Mouse (Mus musculus) layer of hippocampus, postnatal 10 days (tissue): ENCODE data around the gene Cirbp. TPM values are rescaled to one million over a fixed set of nuclear protein-coding genes. Genes with fewer than 3 reads are reported as not detected.

Experiments used
- DNase-seq, 2 experiments: peaks; one replicate each; pipeline ENCODE4 v3.0.0; 2021; ENCODE audit warnings: low spot score in 2 of 2
- total RNA-seq, 2 experiments: library from RNA; stranded (reverse); gene quantifications; 2 replicates each; pipeline ENCODE4 v1.2.3; 2021

Gene Cirbp
- total RNA-seq, 2 experiments from 2014 or later: 154 to 175 TPM

DNA sequence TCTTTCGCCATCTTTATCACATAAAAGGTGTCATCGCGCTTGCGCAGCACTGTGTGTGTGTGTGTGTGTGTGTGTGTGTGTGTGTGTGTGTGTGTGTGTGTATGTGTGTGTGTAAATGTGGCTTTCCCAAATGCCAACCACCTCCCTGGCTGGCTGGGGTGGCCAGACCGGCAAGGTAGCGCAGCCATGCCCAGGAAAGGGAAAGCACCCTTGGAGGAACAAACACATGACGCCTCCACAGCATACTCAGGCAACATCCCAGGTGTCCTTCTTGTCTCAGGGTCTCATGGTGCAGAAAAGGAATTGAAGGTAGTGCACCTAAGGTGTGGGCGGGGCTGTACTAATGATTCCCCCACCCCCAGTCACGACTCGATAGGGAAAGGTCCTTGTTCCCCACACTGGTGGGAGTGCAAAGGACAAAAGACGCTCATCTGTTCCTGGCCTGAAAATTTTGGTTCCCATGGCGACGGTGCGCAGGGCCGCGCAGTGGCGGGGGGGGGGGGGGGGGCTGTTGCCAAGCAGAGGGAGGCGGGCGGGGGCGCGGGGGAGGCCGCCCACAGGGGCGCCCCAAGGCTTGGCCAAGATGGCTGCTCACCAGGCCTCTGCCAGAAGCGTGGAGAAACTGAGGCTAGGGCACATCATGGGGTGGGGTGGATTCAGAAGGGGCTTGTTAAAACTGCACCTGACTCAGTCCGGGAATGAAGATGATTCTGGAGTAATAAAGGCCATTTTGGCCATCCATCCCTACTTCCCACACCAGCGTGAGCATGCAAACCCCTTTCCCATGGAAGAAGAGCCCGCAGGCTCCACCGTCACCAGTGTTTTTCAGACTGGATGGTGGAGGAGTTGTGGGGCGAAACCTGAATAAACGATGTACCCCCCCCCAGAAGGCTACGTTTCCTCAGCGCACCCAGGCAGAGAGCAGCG is 27.9 kb upstream of the Cirbp start:
- DNase-seq: peak in 1 of 2 experiments; percentile 53

DNA sequence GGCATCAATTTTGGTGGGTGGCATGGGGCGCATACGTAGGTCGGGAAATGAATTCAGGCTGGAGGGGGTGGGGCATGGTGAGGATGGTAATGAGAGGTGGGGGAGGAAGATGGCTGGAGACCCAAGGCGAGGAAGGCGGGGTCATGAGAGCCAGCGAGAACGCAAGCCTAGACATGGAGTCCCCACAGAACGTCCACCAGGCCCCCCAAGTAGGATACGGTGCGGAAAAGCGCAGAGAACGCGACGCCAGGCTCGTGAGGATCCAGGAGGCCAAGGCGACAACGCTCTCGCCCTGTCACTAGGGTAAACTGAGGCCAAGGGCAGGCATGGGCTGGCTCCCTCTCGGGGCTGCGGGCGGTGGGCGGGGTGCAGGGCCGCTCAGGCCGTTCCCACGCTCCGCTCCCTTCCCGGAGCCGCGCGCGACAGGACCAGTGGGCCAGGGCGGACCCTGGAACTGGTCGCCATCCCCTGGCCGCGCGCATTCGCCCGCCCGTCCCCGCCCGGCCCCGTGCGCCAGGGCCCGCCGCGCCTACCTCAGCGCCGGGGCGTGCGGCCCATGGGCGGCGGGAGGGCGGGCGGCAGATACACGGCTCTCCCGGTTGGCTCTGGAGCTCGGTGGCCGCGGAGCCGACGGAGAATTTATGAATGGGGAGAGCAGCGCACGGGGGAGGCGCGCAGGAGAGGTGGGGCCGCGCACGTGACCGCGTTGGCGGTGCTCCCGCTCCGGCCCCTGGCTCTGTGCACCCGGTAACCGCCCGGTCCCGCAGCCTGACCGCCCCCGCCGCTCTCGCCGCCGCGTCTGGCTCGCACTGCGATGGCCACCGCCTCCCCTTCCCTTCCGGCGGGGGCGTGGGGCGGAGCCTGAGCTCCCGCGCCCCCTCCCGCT is 27.0 kb upstream of the Cirbp start, which contains the start of gene Atp5d:
Gene Atp5d (plus strand): TSS at position 80 of the 886 bp plus-strand sequence.
- peak; percentile 69 to 79 for DNase-seq

DNA sequence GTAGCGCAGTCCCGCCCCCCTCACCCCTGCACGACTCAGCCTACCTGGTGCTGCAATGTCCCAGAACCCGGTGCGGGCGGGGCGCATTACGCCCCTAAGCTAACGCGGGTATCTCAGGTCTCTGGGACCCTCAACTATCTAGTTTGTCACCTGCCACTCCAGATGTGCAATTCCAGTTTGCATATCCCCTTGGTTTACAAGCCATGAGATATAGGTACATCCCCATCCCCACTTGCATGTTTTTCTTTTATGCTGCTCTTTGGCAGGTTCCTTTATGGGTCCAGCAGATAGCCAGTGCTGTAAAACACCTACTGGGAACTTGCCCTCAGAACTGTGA is 26.4 kb upstream of the Cirbp start:
- DNase-seq: peak in 1 of 2 experiments; percentile 55

DNA sequence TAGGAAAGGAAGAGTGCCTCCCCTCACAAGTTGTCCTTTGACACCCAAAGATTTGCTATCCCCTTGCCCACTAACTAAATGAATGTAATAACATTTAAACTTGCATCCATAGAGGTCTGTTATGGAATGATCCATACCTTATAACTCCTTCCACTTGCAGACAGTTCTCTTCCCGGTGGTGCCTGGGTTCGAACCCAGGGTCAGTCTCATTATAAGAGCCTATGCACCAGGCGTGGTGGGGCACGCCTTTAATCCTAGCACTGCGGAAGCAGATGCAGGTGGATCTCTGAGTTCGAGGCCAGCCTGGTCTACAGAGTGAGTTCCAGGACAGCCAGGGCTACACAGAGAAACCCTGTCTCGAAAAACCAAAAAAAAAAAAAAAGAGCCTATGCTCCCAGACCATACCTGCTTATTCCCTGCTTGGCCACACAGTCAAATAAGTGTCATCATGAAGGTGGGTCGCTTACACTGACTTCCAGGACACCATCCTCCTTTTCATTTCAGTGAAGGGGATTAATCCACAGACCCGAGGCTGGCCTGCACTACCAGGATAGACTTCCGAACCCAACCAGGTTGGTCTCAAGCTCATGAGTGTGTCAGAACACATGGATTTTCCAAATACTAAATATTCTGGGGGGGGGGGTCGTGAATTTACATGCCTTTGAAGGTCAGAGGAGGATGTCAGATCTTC is 25.7 kb upstream of the Cirbp start:
- DNase-seq: no peak

DNA sequence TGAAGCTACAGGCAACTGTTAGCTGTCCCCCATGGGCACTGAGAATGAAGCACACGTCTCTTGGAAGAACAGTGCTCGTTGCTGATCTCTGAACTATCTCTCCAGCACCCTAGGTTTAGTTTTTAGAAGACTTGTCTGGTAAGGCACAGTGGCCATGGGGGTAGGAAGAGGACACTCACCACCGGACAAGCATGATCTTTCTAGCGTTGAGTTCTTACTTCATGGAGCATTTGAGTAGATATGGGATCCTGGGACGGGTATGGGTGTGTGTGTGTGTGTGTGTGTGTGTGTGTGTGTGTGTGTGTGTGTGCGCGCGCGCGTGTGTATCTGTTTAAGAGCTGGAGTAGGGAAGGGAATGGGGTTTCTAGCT is 25.1 kb upstream of the Cirbp start, which contains the start of gene Cbarp:
Gene Cbarp (minus strand): TSS at position 170 of the 370 bp plus-strand sequence.
- no peak for DNase-seq

DNA sequence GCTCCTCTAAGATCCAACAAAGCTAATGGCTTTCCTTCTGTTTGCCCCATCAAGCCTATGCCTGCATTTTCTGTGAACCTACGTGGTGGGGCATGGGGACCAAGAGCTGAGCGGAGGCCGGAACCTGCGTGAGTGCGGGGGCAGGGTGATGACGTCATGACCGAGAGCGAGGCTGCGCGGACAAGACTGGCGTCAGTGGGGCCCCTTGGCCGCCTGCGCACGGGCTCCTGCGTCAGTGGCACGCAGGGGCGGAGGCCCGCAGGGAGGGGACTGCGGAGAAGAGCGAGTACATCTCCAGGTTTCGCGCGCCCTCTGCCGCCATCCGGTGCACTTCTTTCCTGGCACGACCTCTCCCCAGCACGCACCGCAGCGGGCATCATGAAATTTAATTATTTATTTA is 24.5 kb upstream of the Cirbp start:
- peak; percentile 93 to 95 for DNase-seq

DNA sequence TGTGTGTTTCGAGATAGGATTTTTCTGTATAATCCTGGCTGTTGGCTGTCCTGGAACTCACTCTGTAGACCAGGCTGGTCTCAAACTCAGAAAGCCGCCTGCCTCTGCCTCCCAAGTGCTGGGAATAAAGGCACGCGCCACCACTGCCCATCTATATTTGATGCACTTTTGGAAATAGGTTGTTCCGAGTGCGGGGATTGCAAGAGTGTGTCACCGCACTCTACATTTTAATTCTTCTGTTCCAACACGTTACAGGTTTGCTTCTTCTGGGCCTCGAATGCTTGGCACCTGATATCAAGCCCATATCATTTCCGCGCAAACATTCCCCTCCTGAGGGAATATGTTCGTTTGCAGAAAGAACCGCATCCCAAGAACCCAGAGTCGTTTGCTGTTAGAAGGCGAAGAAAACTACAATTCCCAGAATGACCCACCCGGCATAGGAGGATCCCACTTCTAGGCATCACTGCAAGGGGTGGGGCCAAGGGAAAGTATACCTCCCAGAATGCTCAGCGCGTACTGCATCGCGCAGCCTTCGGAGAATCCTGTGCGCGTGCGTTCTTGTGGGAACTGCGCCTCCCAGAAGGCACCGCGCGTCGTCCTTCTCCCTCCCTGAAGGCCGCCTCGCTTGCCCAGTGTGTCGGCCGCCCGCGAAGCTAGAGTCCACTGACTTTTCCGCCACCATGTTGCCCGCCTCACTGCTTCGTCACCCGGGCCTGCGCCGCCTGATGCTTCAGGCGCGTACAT is 23.8 kb upstream of the Cirbp start:
- DNase-seq: peak; percentile 86 to 92

DNA sequence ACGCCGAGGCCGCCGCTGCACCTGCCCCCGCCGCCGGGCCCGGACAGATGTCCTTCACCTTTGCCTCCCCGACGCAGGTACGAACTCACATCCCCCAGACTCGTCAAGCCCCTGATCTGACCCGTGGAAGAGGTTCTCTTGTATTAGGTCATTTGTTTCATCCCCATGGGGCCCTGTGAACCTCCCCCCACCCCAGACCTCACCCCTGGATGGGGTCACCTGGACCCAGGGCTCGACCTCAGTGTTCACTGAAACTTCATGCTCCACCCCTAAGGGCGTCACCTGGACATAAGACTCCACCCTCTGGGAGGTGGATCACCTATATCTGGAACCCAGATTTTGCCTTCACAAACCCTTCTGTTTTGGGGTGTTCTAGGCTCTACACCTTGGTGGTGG is 23.3 kb upstream of the Cirbp start:
- DNase-seq: peak in 1 of 2 experiments; percentile 43

DNA sequence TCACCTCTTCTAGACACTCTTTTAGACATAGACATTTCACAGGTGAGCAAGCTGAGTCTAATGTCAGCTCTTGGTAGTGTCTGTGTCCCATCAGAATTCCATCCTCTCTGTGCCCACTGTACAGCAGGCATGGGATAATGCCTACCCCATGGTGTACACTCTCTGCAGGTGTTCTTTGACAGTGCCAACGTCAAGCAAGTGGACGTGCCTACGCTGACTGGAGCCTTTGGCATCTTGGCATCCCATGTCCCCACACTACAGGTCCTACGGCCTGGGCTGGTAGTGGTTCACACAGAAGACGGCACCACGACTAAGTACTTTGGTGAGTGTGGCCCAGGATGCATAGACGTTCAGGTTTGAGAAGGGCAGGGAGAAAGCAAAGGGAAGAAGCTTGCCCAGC is 22.1 kb upstream of the Cirbp start:
- DNase-seq: no peak

DNA sequence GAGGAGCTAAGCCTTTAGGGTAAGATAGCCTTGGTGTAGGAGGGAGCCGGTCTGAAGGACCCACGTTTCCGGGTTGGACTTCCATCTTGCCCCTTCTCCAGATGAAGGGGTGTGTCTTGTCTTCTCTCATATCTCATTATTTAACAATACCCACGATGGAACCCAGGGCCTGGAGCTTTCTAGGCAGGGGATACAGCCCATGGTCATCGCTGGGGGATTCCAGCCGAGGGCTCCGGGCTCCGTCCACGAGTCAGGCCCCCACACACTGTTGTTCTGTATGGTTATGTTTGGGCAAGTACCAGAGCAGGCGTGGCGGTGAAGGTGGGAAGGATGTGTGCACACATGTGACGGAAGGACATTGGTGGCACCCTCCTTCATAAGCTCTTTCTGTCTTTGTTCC is 21.6 kb upstream of the Cirbp start:
- no peak for DNase-seq

DNA sequence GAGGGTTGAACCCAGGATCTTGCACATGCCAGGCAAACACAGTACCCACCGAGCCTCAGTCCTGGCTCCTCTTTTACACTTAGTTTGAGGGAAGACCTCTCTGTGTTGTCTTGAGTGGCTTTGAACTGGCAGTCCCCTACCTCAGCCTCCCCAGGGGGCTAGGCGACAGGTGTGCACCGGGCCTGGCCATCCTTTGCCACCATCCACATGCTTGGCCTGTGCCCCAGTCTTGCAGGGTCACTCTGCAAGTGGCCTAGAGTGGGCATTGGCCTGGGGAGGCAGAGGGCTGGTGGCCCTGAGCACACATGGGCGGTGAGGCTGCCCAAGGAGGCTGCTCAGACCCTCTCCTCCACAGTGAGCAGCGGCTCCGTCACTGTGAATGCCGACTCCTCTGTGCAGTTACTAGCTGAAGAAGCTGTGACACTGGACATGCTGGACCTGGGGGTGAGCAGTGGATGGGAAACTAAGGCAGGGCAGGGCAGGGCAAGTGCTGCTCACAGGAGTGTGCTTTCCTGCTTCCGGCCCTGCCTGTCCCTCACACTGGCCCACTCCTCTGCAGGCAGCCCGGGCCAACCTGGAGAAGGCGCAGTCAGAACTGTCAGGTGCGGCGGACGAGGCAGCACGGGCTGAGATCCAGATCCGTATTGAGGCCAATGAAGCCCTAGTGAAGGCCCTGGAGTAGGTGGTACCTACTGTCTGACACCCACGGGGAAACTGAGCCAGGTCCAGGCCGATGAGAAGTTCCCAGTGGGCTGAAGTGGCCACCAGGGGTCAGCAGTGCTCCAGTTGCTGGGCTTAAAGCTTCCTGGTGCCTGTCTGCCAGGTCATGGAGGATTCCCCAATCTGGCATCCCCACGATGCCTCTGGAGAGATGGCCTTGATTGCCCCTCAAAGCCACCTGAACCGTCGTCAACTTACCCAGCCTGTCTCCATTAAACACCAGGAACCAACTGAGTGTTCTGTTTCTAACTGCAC is 20.6 kb upstream of the Cirbp start:
- DNase-seq: peak; percentile 83 to 87

DNA sequence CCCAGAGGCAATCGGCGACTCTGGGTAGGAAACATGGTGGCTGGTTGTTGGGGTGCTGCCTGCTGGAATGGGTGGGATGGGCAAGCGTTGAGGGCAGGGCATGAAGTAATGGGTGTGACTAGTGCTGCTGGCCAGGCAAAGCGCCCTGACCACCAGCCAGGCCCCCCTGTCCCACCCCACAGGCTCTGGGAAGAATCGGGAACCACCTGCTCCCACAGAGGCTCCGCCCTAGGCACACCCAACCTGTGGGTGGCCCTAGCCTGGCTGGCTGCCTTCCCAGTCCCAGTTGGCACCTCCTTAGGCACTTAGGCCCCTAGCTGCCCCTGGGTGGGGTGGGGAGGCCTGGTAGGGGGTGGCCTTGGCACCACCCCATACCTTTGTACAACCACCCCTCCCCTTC is 19.9 kb upstream of the Cirbp start:
- peak; percentile 36 to 47 for DNase-seq

DNA sequence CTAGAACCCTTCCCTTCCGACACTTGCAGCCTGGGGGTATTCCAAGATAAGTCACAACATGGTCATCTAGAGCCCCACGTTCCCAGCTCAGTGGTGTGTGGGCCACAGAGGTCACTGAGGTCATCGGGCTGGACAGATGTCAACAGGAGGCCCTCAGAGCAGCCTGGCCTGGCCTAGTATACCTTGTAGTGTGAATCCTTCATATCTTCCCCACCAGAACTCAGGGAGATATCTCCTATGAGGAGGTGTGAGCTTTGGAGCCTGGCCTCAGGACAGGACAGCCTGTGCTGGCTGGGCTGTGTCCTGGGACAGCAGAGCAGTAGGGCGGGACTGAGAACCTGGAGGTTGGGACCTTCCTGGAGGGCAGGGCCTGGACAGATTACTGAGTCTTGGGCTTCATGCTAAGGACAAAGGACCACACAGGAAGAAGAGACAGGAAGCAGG is 19.2 kb upstream of the Cirbp start:
- peak in 1 of 2 experiments; percentile 33 for DNase-seq

DNA sequence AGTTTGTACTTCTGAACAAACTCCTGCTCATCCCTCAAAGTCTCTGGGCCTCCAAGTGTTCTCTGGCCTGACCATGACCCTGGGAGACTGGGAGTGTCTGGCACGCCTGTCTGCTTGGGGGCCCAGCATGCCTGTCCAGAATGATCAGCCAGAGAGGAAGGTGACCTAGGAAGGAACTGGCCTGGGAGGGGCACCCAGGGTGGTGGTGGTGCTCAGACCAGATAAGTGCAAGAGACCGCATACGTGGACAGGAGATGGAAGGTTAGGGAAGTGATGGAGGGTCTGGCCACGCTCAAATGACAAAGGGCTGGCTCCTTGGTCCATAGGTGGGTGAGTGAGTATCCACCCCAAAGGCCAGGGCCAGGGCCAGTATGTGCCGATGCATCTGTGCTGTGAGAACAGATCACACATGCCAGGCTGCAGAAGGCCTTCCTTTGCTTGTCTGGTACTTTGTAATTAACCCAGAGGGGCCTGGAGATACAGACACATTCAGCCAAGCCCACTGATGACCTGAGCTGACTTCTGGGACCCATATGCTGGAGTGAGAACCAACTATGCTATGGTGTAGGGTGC is 18.6 kb upstream of the Cirbp start:
- DNase-seq: no peak

DNA sequence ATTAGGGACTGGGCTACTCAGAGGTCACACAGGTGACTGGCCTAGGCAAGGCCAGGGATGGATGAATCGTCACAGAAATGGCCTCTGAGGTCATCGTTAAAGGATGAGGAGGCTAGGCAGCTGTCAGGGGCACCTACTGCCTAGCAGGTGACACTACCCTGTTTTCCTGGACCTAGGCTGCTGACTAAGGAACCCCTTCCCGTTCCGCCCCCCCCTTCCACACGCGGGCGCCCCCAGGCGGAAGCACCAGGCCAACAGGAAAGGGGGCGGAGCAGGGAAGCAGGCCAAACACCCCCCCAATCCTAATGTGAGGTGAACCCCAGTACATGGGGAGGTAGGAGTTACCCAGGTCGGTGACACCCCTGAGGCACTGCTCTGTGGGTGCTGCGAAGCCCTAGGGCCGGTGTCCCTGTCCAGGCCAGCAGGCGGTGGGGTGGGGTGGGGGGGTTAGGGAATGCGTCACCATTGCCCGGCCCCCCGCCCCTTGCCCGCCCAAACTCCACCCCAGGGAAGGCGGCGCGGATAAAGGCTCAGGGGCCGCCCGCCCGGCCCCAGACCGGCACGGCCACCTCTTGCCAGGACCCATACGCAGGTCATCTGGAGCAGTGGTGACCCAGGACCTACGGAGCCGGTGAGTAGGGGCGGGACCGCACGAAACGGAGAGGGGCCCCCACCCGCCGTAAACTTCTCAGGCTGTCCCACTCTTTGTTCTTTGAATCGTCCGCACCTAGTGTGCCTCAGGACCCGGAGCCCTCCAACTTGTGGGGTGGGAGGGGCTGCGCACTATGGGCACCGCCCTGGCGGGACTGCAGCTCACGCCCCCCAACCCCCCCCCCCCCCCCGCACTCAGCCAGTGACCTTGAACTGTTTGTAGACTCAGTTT is 17.8 kb upstream of the Cirbp start, which contains the start of gene Midn:
Gene Midn (plus strand): TSS at position 554 of the 883 bp plus-strand sequence.
- peak; percentile 81 to 85 for DNase-seq

DNA sequence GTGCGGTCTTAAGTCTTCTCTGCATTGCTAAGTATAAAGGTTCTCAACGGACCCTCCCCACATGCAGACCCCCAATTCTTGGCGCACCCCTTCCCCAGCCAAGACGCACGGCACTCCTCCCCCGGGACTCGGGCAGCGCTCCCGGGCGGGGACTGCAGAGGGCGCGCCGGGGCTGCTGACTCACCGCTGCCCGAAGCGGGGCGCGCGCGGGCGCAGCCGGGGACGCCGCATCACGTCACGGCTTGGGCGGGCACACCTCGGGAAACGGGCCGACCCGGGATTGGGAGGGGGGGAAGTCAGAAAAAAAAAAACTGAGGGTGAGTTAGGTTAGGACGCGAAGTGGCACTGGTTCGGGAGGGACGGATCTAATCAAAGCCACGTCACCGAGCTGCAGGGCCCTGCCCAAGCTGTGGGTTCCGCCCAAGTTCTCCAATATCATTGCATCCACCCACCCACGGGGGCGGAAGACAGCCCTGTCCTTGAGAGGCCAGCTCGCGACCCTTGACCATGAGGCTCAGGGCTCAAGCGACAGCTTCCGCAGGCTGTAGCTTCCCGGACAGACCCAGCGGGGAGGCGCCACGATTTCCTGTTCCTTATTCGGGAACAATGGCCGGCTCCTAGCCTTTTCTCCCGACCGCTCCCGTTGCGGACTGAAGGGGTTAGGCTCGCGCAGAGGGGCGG is 17.0 kb upstream of the Cirbp start:
- DNase-seq: peak; percentile 96 to 98
